Mouse (Mus musculus) small intestine, adult 2 months (tissue): ENCODE measurements around the gene Ccin.

Experiments
- CTCF ChIP-seq: fragments of 200-500 bp; IDR thresholded peaks from 2 replicates; pipeline ENCODE4 v1.5.1; 2012; ENCODE audit warnings: low read depth, mild to moderate bottlenecking, control low read depth, inconsistent platforms, low read length, moderate library complexity, mixed read lengths; ENCODE audit not compliant: insufficient replicate concordance, insufficient read length; ENCODE audit errors: extremely low read depth
- POLR2A ChIP-seq: fragments of 200-500 bp; IDR thresholded peaks from 2 replicates; pipeline ENCODE4 v1.6.1; 2012; ENCODE audit warnings: low read depth, mild to moderate bottlenecking, control low read depth, inconsistent platforms, low read length, moderate library complexity

DNA sequence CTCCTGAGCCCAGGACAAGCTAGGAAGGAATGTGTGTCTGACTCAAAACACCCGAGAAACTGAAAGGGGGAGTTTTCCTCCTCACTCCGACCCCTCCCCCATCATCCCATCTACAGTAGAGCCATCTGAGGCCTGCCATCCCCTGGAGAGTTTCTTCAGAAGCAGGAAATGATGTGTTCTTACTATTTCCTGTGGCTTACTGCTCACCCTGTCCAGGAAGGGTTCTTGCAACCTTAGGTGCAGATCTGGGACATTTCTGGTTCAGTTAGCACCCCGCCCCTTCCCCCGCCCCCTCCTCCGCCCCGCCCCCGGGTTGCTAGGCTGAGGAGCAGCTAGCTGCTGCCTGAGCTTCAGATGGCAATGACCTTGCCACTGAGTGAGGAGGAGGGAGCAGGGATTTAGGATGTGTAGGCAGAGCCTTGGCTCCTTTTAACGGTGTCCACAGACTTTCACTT is 11.1 kb upstream of the Ccin start:
- TF ChIP-seq POLR2A (no peak), CTCF (no peak)
